Mouse (Mus musculus) lung, postnatal 0 days (tissue): ENCODE measurements around the gene Cd6. TPM values are rescaled to one million over a fixed set of nuclear protein-coding genes. Genes with fewer than 3 reads are reported as not detected.

Source experiments
- ATAC-seq: fragments of 200-750 bp; cut with Nextera tagmentation; 2 replicates; pipeline ENCODE4 v1.8.0; 2017; ENCODE audit warnings: moderate library complexity
- DNase-seq: peaks from one replicate; pipeline ENCODE4 v3.0.0-alpha.2; 2016; ENCODE audit warnings: low spot score
- H3K27ac ChIP-seq: fragments of 300-500 bp; sonication (generic); 2 replicates; pipeline ENCODE4 v1.5.1; 2014; ENCODE audit warnings: antibody characterized with exemption, mild to moderate bottlenecking, low read length, mixed read lengths
- H3K27me3 ChIP-seq: fragments of 300-500 bp; sonication (generic); replicated peaks from 2 replicates; pipeline ENCODE4 v1.6.1; 2014; ENCODE audit warnings: low read length, mixed read lengths; ENCODE audit not compliant: insufficient read depth
- H3K36me3 ChIP-seq: fragments of 300-500 bp; sonication (generic); 2 replicates; pipeline ENCODE4 v1.6.1; 2014; ENCODE audit warnings: low read length, mixed read lengths; ENCODE audit not compliant: insufficient read depth
- H3K4me1 ChIP-seq: fragments of 300-500 bp; sonication (generic); 2 replicates; pipeline ENCODE4 v1.6.1; 2014; ENCODE audit warnings: antibody characterized with exemption, low read depth, low read length, mixed read lengths; ENCODE audit not compliant: insufficient read depth
- H3K4me2 ChIP-seq: fragments of 300-500 bp; sonication (generic); replicated peaks from 2 replicates; pipeline ENCODE4 v1.6.1; 2014; ENCODE audit warnings: low read depth, mild to moderate bottlenecking, low read length, moderate library complexity, mixed read lengths
- H3K4me3 ChIP-seq: fragments of 300-500 bp; sonication (generic); 2 replicates; pipeline ENCODE4 v1.5.1; 2014; ENCODE audit warnings: low read depth, low read length
- H3K9ac ChIP-seq: fragments of 300-500 bp; sonication (generic); replicated peaks from 2 replicates; pipeline ENCODE4 v1.6.1; 2014; ENCODE audit warnings: low read depth, mild to moderate bottlenecking
- H3K9me3 ChIP-seq: fragments of 300-500 bp; sonication (generic); 2 replicates; pipeline ENCODE4 v1.6.1; 2016; ENCODE audit warnings: low read length, mixed read lengths
- CTCF ChIP-seq: IDR thresholded peaks from 2 replicates; pipeline ENCODE4 v1.5.1; 2016; ENCODE audit warnings: antibody characterized with exemption, mild to moderate bottlenecking
- EP300 ChIP-seq: IDR thresholded peaks from 2 replicates; pipeline ENCODE4 v1.6.1; 2016; ENCODE audit warnings: antibody characterized with exemption, mild to moderate bottlenecking, control low read depth
- WGBS: fragments of 180-500 bp; shearing (Covaris S2); extraction: QIAGEN DNeasy Blood & Tissue Kit; methylation state at CpG from one replicate; pipeline ENCODE4 v1.1.7; 2014; 5-methylcytosine and 5-hydroxymethylcytosine counted together
- polyA plus RNA-seq: library from polyadenylated mRNA; unstranded; fragments of >200 nt; fragmentation: Nextera tagmentation; extraction: Ambion mirVana; gene quantifications from 2 replicates; pipeline ENCODE4 v1.2.1, GENCODE M21; 2015

Cd6 gene
- polyA plus RNA-seq, 1 experiment from 2014 or later: not detected

DNA sequence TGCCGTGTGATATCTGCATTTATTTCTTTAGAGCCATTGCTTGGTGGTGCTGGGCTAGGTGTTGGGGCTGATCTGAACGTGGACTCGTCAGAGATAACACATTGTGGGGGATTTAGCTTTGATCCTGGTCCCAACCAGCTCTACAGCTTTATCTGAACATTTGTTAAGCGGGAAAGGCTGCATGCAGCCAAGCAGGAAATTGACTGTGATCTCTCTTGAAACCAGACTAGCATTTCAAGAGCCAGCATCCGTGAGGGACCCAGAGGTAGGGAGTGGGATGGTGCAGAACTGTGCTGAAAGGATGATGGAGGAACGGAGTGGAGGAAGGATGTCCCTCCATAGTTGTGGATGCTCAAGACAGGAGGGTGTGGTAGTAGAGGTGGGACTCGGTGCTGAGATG, 56.5 kb downstream of the Cd6 start:
- no peak for ATAC-seq
- no peak for TF ChIP-seq CTCF
- no peak for TF ChIP-seq EP300
- 66% methylated on average over 7 of the region's 7 CpGs for WGBS

GRCm38 (mm10) chr19:10772866-10773265, 57.0 kb downstream of the Cd6 start:
- no peaks in the 10 kb centered on the region for H3K4me1 ChIP-seq
- TF ChIP-seq EP300 (no peak), CTCF (no peak)
- H3K9ac ChIP-seq: no peak overlapping the region
- ATAC-seq: no peak
- no peak overlapping the region for H3K4me3 ChIP-seq
- H3K9me3 ChIP-seq: no peaks in the 10 kb centered on the region
- H3K27ac ChIP-seq: no peak overlapping the region
- no peaks in the 10 kb centered on the region for H3K27me3 ChIP-seq
- DNase-seq: no peak
- 89% methylated on average over 10 of the region's 10 CpGs for WGBS
- H3K4me2 ChIP-seq: no peak overlapping the region
- H3K36me3 ChIP-seq: no peaks in the 10 kb centered on the region

More for the DNA sequence above, 56.5 kb downstream of the Cd6 start:
- Histone ChIP-seq H3K27ac (no peak overlapping the region), H3K27me3 (no peaks in the 10 kb centered on the region), H3K4me3 (no peak overlapping the region), H3K4me1 (no peaks in the 10 kb centered on the region), H3K4me2 (no peak overlapping the region), H3K9ac (no peak overlapping the region), H3K36me3 (no peaks in the 10 kb centered on the region), H3K9me3 (no peaks in the 10 kb centered on the region)
- DNase-seq: no peak

DNA sequence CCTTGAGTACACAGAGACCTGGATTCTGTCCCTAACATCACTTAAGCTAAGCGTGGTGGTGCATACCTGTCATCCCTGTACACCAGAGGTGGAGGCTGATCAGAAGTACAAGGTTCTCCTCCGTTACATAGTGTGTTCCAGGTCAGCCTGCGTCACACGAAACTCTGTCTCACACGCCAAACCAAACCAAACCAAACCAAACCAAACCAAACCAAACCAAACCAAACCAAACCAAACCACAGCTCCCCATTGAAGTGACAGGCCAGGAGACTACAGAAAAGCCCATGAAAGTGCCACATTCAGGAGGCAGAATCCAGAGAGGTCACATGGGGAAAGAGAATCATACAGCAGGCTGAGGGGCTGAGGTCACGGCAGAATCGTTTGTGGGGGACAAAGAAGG, 57.9 kb downstream of the Cd6 start:
- WGBS: 61% methylated on average over 7 of the region's 7 CpGs
- no peaks in the 10 kb centered on the region for H3K36me3 ChIP-seq
- no peaks in the 10 kb centered on the region for H3K27me3 ChIP-seq
- H3K4me1 ChIP-seq: no peaks in the 10 kb centered on the region
- no peak for TF ChIP-seq EP300
- TF ChIP-seq CTCF: no peak
- no peak overlapping the region for H3K4me3 ChIP-seq
- no peaks in the 10 kb centered on the region for H3K9me3 ChIP-seq
- H3K4me2 ChIP-seq: no peak overlapping the region
- no peak overlapping the region for H3K9ac ChIP-seq
- no peak overlapping the region for H3K27ac ChIP-seq
- DNase-seq: no peak
- ATAC-seq: no peak

DNA sequence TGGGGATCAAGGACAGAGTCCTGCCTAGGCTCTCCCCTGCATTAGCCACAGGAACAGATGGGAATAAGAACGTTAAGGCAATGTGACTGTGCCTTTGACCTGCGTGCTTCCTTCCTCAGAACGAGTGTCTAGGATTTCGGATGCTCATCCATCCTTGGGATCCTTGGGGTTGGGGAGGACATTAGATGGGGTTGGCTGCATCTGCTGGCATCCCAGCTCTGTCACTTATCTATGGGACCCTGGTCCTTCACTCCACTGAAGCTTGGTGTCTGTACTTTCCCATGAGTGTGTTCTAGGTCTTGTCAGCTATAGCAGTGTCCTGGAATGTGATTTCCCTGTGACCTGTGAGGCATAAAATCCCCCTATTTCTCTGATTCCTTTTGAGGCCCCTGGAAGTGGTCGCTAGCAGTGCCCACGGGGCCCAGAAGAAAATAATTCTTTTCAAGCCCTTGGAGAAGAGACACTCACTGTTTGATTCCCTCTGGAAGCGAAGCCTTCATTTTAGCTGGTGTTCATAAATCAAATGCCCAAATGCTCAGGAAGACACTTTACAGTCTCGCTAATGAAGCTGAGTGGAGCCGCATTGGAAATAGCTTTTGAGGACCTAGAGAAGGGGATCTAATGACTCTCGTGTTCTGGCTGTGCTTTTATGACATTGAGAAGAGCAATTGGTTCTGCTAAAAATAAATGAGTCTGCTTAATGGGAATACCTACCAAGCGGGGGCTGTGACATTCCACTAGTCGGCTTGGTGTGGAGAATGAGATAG, 60.2 kb downstream of the Cd6 start:
- Histone ChIP-seq H3K4me1 (no peaks in the 10 kb centered on the region), H3K9ac (no peak overlapping the region), H3K9me3 (no peaks in the 10 kb centered on the region), H3K27me3 (no peaks in the 10 kb centered on the region), H3K27ac (no peak overlapping the region), H3K4me3 (no peak overlapping the region), H3K4me2 (no peak overlapping the region), H3K36me3 (no peaks in the 10 kb centered on the region)
- no peak for ATAC-seq
- no peak for DNase-seq
- 70% methylated on average over 12 of the region's 12 CpGs for WGBS
- TF ChIP-seq CTCF: no peak
- TF ChIP-seq EP300: no peak

GRCm38 (mm10) chr19:10768694-10769428, 61.0 kb downstream of the Cd6 start:
- no peaks in the 10 kb centered on the region for H3K27me3 ChIP-seq
- DNase-seq: no peak
- no peak overlapping the region for H3K27ac ChIP-seq
- H3K4me2 ChIP-seq: no peak overlapping the region
- no peak overlapping the region for H3K4me3 ChIP-seq
- 75% methylated on average over 6 of the region's 6 CpGs for WGBS
- no peaks in the 10 kb centered on the region for H3K9me3 ChIP-seq
- TF ChIP-seq EP300 (no peak), CTCF (no peak)
- H3K9ac ChIP-seq: no peak overlapping the region
- H3K4me1 ChIP-seq: no peaks in the 10 kb centered on the region
- no peak for ATAC-seq
- H3K36me3 ChIP-seq: no peaks in the 10 kb centered on the region

DNA sequence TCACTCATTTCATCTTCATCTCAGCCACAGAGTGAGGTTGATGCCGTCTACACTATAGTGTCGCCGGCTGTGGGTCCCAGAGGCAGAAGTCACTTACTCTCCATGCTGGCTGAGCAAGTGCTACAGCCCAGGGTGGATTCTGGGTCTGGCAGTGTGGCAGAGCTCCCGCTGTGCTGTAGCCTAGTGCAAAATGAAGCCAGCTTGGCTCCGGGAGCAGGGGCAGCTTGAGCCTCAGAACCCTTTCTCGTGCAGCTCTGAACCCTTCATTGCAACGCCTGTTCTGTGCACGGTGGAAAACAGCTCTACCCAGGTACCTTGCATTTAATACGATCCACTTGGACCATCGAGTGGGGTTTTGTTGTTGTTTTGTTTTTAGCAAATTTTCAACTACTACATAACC, 62.2 kb downstream of the Cd6 start:
- no peaks in the 10 kb centered on the region for H3K9me3 ChIP-seq
- H3K9ac ChIP-seq: no peak overlapping the region
- TF ChIP-seq CTCF (no peak), EP300 (no peak)
- H3K27me3 ChIP-seq: no peaks in the 10 kb centered on the region
- no peak overlapping the region for H3K4me2 ChIP-seq
- H3K4me1 ChIP-seq: no peaks in the 10 kb centered on the region
- no peak overlapping the region for H3K27ac ChIP-seq
- 87% methylated on average over 10 of the region's 10 CpGs for WGBS
- ATAC-seq: no peak
- no peak for DNase-seq
- no peak overlapping the region for H3K4me3 ChIP-seq
- no peaks in the 10 kb centered on the region for H3K36me3 ChIP-seq
